Mouse (Mus musculus): ENCODE measurements around the gene Pdzd3. TPM values are rescaled to one million over a fixed set of nuclear protein-coding genes. Genes with fewer than 3 reads are reported as not detected.
A peak's percentile ranks its signal among the peaks of the same experiment; 100 is the strongest.

The Pdzd3 gene
- polyA plus RNA-seq, 1 experiment: 0.11 TPM

DNA sequence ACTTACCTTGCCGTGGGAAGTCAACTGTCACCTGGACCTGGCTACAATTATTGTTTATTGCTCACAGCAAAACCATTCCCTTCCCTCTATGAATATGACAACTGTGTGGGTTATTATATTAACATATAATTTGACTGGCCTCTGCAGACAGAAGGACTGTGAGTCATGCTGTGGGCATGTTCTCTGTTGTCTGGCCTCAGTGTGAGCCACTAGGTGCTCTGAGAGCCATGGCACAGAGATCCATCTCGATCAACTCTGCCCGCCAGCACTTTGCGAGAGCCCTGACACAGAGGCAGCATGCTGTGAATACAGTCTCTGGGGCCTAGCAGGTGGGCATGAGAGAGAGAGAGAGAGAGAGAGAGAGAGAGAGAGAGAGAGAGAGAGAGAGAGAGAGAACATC lies 18.7 kb upstream of the Pdzd3 start:
- H3K4me3 ChIP-seq (replicated peaks; ENCODE audit: extremely low read depth, low read depth, low read length): no peak overlapping the region
- no peak for DNase-seq
- TF ChIP-seq CTCF (IDR thresholded peaks at IDR 0.05; ENCODE audit: insufficient read depth, low read length) (no peak), POLR2A (IDR thresholded peaks at IDR 0.05; ENCODE audit: borderline replicate concordance, extremely low read depth, low read depth, low read length) (no peak)
- 82% methylated on average over 4 of the region's 4 CpGs for WGBS
- peaks cover 7% of the 10 kb centered on the region for H3K4me1 ChIP-seq (ENCODE audit: control insufficient read depth, insufficient read depth, low read length)

DNA sequence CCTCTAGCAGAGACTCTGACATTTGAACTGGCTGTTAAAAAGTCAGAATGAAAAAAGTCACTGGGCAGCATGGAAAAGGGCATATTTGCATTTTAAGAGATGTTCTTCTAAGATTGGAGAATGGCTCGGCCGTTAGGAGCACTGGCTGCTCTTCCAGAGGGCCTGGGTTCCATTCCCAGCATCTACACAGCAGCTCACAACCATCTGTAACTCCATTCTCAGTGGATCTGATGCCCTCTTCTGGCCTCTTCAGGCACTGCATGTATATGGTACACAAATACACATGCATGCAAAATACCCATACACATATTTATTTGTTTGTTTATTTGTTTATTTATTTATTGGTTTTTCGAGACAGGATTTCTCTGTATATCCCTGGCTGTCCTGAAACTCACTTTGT lies 17.8 kb upstream of the Pdzd3 start:
- TF ChIP-seq CTCF (IDR thresholded peaks at IDR 0.05; ENCODE audit: insufficient read depth, low read length) (peak; percentile 22; the same call in 1 of the 2 replicates), POLR2A (IDR thresholded peaks at IDR 0.05; ENCODE audit: borderline replicate concordance, extremely low read depth, low read depth, low read length) (no peak)
- Histone ChIP-seq H3K4me3 (replicated peaks; ENCODE audit: extremely low read depth, low read depth, low read length) (no peak overlapping the region), H3K4me1 (ENCODE audit: control insufficient read depth, insufficient read depth, low read length) (peaks cover 7% of the 10 kb centered on the region)
- no peak for DNase-seq
- WGBS: 81% methylated on average over 3 of the region's 3 CpGs

DNA sequence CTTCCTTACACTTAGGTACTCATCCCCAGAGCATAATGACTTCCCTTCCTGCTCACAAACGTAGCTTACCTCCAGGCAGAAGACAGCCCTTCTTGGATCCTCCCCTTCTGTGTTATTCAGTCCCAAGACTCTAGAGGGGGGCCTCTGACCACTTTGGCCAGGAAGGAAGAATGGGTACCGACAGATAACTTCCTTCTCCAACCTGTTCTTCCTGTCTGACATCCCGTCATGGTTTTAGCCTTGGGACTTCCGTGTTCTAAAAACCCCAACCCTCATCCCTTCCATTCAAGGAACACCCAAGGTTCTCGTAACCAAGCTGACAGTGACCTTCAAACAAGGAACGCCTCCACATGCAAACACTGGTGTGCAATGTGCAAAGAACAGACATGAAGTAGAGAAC lies 17.2 kb upstream of the Pdzd3 start, which contains the start of gene Nlrx1:
Gene Nlrx1 (minus strand): TSS at position 168 of the 400 bp plus-strand sequence.
- peak within 1 kb of the TSS; percentile 68 for H3K4me3 ChIP-seq (replicated peaks; ENCODE audit: extremely low read depth, low read depth, low read length)
- DNase-seq: no peak
- 44% methylated on average over 6 of the region's 6 CpGs for WGBS
- peaks cover 7% of the 10 kb centered on the region for H3K4me1 ChIP-seq (ENCODE audit: control insufficient read depth, insufficient read depth, low read length)
- no peak for TF ChIP-seq POLR2A (IDR thresholded peaks at IDR 0.05; ENCODE audit: borderline replicate concordance, extremely low read depth, low read depth, low read length)
- no peak for TF ChIP-seq CTCF (IDR thresholded peaks at IDR 0.05; ENCODE audit: insufficient read depth, low read length)

DNA sequence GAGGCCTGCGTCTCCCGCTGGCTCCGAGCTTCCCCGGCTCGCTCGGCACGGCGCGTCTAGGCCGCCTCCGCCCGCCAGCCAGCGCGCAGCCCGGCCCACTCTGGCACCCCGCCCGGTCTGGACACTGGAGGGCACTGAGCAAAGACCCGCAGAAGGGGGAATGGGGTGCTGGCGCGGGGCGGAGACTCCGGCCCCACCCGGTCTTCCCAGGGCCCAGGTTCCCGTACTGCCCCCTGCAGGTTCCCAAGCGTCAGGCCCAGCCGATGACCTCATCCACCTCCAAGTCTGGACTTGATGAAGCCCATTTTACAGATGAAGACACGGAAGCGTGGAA lies 16.7 kb upstream of the Pdzd3 start:
- peak; percentile 53 for TF ChIP-seq CTCF (IDR thresholded peaks at IDR 0.05; ENCODE audit: insufficient read depth, low read length)
- no peak for TF ChIP-seq POLR2A (IDR thresholded peaks at IDR 0.05; ENCODE audit: borderline replicate concordance, extremely low read depth, low read depth, low read length)
- peak; percentile 91 for DNase-seq
- 3% methylated on average over 28 of the region's 28 CpGs for WGBS
- Histone ChIP-seq H3K4me3 (replicated peaks; ENCODE audit: extremely low read depth, low read depth, low read length) (peak overlapping the region; percentile 68), H3K4me1 (ENCODE audit: control insufficient read depth, insufficient read depth, low read length) (peaks cover 7% of the 10 kb centered on the region)

DNA sequence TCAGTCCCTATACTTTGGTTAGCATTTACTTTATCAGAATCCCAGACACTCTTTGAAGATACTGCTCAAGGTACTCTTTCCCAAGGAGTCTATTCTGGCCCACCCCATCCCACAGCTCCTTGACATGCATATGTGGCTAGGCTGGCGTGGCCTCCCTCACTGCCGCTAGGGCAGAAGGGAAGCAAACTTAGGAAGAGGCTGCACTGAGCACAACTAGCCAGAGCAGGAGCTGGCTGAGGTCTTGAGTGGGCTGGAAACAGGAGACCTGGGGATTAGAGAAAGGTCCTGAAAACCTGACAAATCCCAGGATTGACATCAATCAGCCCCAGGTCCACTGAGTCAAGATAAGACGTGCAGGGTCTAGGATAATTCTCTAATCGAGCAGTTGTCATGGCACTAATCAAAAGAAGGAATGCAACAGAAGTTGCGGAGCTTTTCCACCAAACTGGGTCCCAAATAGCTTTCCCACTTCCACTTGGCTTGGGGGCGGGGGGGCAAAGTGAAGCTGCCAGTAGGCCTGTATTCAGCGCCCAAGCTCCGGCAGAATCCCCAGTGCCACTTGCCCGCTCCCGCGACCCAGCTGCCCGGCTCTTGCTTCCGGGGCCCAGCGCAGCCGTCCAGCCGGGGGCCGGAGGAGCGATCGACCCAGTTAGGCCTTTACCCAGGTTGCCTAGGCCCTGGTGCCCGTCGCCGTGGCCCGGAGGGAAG lies 16.2 kb upstream of the Pdzd3 start:
- peak overlapping the region; percentile 68 for H3K4me3 ChIP-seq (replicated peaks; ENCODE audit: extremely low read depth, low read depth, low read length)
- DNase-seq: peak; percentile 41
- TF ChIP-seq POLR2A (IDR thresholded peaks at IDR 0.05; ENCODE audit: borderline replicate concordance, extremely low read depth, low read depth, low read length) (peak; percentile 67; the same call in 1 of the 2 replicates), CTCF (IDR thresholded peaks at IDR 0.05; ENCODE audit: insufficient read depth, low read length) (0 out of 2 replicates have a peak, but pooled peaks have one; percentile 15)
- WGBS: 6% methylated on average over 23 of the region's 23 CpGs
- H3K4me1 ChIP-seq (ENCODE audit: control insufficient read depth, insufficient read depth, low read length): peaks cover 7% of the 10 kb centered on the region

DNA sequence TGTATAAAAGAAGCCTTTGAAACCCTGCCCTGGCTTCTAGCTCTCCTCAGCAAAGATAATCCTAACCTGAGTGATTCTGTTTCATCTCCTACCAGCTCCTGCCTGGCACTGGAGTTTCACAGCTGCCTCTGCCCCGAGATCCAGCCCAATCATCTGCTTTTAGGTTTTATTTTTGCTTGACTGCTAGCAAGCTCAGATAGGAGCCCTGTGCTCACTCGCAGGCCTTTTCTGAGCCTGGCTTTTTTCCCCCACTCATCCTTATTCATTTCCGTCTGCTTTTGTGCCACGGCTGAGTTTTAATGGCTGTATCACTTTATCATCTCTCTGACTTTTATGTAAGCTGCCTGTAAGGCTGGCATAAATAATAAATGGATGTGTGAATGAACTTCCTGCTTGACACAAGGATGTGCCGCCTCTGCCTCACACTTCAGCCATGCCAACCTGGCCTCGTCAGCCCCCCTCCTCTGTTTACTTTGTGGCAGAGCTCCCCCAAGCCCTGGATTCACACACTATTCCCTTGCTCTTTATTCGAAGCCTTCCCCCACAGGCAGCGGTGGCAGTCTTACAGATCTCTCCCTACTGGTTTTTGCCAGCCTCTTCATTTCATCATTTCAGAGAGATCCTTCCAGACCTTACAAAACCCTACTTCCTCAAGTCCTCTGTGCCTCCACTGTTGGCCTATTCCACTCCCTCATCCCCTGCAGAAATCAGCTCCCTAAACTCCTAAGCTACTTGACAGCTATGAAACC lies 15.4 kb upstream of the Pdzd3 start:
- TF ChIP-seq CTCF (IDR thresholded peaks at IDR 0.05; ENCODE audit: insufficient read depth, low read length) (no peak), POLR2A (IDR thresholded peaks at IDR 0.05; ENCODE audit: borderline replicate concordance, extremely low read depth, low read depth, low read length) (no peak)
- DNase-seq: no peak
- Histone ChIP-seq H3K4me1 (ENCODE audit: control insufficient read depth, insufficient read depth, low read length) (peaks cover 7% of the 10 kb centered on the region), H3K4me3 (replicated peaks; ENCODE audit: extremely low read depth, low read depth, low read length) (no peak overlapping the region)
- 59% methylated on average over 8 of the region's 8 CpGs for WGBS

DNA sequence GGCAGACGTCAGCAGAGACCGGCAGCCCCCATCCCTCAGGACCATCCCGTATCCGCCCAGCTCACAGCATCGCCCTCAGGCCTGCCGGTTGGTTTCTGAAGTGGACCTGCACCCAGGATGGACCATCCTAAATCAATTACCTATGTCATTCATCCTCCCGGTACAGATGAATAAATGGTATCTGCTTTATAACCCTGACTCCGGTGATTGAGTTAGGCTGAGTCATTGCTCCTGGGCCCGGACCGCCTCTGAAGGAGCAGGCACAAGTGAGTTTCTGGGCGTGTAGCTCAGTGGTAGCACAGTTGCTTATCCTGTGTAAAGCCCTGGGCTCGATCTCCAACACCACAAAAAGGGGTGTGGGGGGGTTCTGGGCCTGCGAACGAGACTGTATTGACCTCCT lies 10.1 kb upstream of the Pdzd3 start:
- no peak for TF ChIP-seq POLR2A (IDR thresholded peaks at IDR 0.05; ENCODE audit: borderline replicate concordance, extremely low read depth, low read depth, low read length)
- TF ChIP-seq CTCF (IDR thresholded peaks at IDR 0.05; ENCODE audit: insufficient read depth, low read length): no peak
- 87% methylated on average over 14 of the region's 14 CpGs for WGBS
- H3K4me3 ChIP-seq (replicated peaks; ENCODE audit: extremely low read depth, low read depth, low read length): no peak overlapping the region
- DNase-seq: no peak
- H3K4me1 ChIP-seq (ENCODE audit: control insufficient read depth, insufficient read depth, low read length): no peaks in the 10 kb centered on the region

DNA sequence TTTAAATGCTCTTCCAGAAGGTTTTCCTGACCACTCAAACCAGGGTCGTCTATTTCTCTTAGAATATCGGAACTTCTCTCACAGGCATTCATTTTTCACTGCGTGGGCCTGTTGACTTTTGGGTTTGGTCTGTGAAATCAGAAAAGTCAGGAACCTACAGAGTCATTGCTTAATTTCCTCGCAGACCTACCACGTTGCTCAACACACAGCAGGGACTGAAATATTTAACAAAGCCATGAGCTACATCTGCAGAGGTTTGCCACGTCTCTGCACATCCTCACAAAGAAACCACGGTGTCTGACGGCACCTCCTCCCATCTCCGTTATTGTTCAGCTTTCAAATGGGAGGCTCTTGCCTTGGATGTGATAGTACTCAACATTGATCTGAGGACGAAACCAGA lies 7.7 kb upstream of the Pdzd3 start:
- no peak for TF ChIP-seq POLR2A (IDR thresholded peaks at IDR 0.05; ENCODE audit: borderline replicate concordance, extremely low read depth, low read depth, low read length)
- TF ChIP-seq CTCF (IDR thresholded peaks at IDR 0.05; ENCODE audit: insufficient read depth, low read length): no peak
- 76% methylated on average over 10 of the region's 10 CpGs for WGBS
- H3K4me1 ChIP-seq (ENCODE audit: control insufficient read depth, insufficient read depth, low read length): no peaks in the 10 kb centered on the region
- DNase-seq: no peak
- H3K4me3 ChIP-seq (replicated peaks; ENCODE audit: extremely low read depth, low read depth, low read length): no peak overlapping the region

DNA sequence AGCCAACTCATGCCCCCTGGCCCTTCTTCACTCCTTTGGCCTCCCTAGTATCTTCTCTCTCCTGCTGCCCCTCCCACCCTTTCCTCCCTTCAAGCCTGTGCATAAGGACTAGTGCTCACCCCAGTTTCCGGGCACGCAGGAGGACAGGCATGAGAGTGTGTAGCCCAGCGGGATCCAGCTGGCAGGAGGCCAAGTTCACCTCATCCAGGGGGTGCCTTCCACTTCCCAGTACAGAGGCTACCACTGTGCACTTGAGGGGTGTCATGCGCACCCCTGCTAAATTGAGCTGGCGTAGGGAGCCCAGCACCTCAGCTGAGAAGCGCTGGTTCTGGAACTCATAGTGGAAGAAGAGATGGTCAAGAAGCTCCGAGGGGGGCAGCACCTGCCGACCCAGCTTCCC lies 4.9 kb upstream of the Pdzd3 start:
- no peak for DNase-seq
- H3K4me1 ChIP-seq (ENCODE audit: control insufficient read depth, insufficient read depth, low read length): no peaks in the 10 kb centered on the region
- TF ChIP-seq POLR2A (IDR thresholded peaks at IDR 0.05; ENCODE audit: borderline replicate concordance, extremely low read depth, low read depth, low read length) (no peak), CTCF (IDR thresholded peaks at IDR 0.05; ENCODE audit: insufficient read depth, low read length) (no peak)
- H3K4me3 ChIP-seq (replicated peaks; ENCODE audit: extremely low read depth, low read depth, low read length): no peak overlapping the region
- WGBS: 77% methylated on average over 8 of the region's 8 CpGs

DNA sequence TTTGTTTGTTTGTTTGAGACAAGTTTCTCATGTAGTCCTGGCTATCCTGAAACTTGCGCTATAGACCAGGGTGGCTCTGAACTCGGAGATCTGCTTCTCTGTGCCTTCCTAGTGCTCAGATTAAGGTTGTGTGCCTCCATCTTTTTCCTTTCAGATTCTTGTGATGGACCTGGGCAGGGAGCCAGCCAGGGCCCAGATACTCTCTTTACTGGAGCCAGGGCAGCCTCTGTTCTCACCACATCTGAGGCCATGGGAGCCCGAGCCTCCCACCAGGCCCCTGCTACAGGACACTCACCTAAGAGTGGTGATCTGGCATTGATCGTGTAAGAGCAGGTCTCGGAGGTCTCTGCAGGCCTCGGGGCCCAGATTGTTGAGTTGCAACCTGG lies 3.9 kb upstream of the Pdzd3 start:
- TF ChIP-seq POLR2A (IDR thresholded peaks at IDR 0.05; ENCODE audit: borderline replicate concordance, extremely low read depth, low read depth, low read length) (no peak), CTCF (IDR thresholded peaks at IDR 0.05; ENCODE audit: insufficient read depth, low read length) (no peak)
- 70% methylated on average over 6 of the region's 6 CpGs for WGBS
- DNase-seq: no peak
- Histone ChIP-seq H3K4me3 (replicated peaks; ENCODE audit: extremely low read depth, low read depth, low read length) (no peak overlapping the region), H3K4me1 (ENCODE audit: control insufficient read depth, insufficient read depth, low read length) (no peaks in the 10 kb centered on the region)
